Mouse (Mus musculus): ENCODE results near the gene Nop9. TPM values are rescaled to one million over a fixed set of nuclear protein-coding genes. Genes with fewer than 3 reads are reported as not detected.

Gene Nop9
- polyA plus RNA-seq (2014; fragmentation: Nextera tagmentation; extraction: Ambion mirVana) = 21.3 and 25.2 TPM in 2 replicates

- H3K4me3 ChIP-seq (ENCODE audit: control insufficient read depth in 1 of 2, insufficient read depth in 1 of 2, low read depth in 1 of 2, low read length in 2 of 2) = peak within 1 kb of the TSS; percentile 79 to 93
- peak; percentile 86 for ATAC-seq (ENCODE audit: insufficient number of reproducible peaks, insufficient read depth, low FRiP score, low read depth)
- H3K27me3 ChIP-seq (ENCODE audit: control insufficient read depth, insufficient read depth, low read length) = no peaks in the 10 kb centered on the region
- H3K27ac ChIP-seq (replicated peaks in 1 of 2; ENCODE audit: control insufficient read depth in 1 of 2, insufficient read depth in 1 of 2, low read depth in 2 of 2, low read length in 2 of 2) = peak within 1 kb of the TSS; percentile 3 to 58; a peak in 2 of 4 replicates
- H3K4me1 ChIP-seq (ENCODE audit: control insufficient read depth in 2 of 2, insufficient read depth in 2 of 2, low read length in 2 of 2) = peaks cover 8 to 22% of the 10 kb centered on the region in 2 experiments; a peak in 3 of 4 replicates
- H3K4me2 ChIP-seq (ENCODE audit: low read length) = peak within 1 kb of the TSS; percentile 98
- peak within 1 kb of the TSS; percentile 91 for H3K9ac ChIP-seq (ENCODE audit: low read length)
- WGBS = 1% methylated on average over 47 of the region's 48 CpGs
- peaks cover 53% of the 10 kb centered on the region for H3K36me3 ChIP-seq (ENCODE audit: control insufficient read depth, insufficient read depth, low read length)
- H3K9me3 ChIP-seq (ENCODE audit: control insufficient read depth, low read length) = no peaks in the 10 kb centered on the region
These were observed at the start of gene Nop9, which contains the start of gene Dhrs1 for GRCm38 (mm10) chr14:55745180-55745860. TSS of gene Nop9 (plus strand) at chr14:55745693. TSS of gene Dhrs1 (minus strand) at chr14:55745690.

DNA sequence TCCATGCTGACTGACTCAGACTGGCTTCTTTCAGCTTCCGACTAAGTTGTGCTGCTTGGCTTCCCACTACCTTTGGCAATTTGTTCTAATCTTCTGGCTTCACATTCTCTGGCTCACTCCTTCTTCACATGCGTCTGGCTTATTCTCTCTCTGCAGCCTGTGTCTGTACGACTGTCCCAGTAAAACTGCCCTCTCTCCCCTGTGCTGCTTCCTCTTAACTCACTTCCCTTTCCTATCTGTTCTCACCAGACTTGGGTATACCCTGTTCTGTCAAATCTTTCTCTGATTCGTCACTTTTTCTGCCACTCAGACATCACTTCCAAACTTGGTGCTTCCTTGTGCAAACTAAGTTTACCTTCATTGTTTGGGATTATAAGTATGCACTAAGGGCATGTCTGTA lies 48.3 kb upstream of the Nop9 start:
- WGBS = 76% methylated on average over 4 of the region's 4 CpGs
- H3K9ac ChIP-seq (ENCODE audit: low read length) = no peak overlapping the region
- H3K27ac ChIP-seq (replicated peaks in 1 of 2; ENCODE audit: control insufficient read depth in 1 of 2, insufficient read depth in 1 of 2, low read depth in 2 of 2, low read length in 2 of 2) = no peak overlapping the region
- no peaks in the 10 kb centered on the region for H3K27me3 ChIP-seq (ENCODE audit: control insufficient read depth, insufficient read depth, low read length)
- no peak overlapping the region for H3K4me3 ChIP-seq (ENCODE audit: control insufficient read depth in 1 of 2, insufficient read depth in 1 of 2, low read depth in 1 of 2, low read length in 2 of 2)
- no peaks in the 10 kb centered on the region for H3K9me3 ChIP-seq (ENCODE audit: control insufficient read depth, low read length)
- no peak for ATAC-seq (ENCODE audit: insufficient number of reproducible peaks, insufficient read depth, low FRiP score, low read depth)
- H3K4me1 ChIP-seq (ENCODE audit: control insufficient read depth in 2 of 2, insufficient read depth in 2 of 2, low read length in 2 of 2) = no peaks in the 10 kb centered on the region
- H3K4me2 ChIP-seq (ENCODE audit: low read length) = no peak overlapping the region
- no peaks in the 10 kb centered on the region for H3K36me3 ChIP-seq (ENCODE audit: control insufficient read depth, insufficient read depth, low read length)

- Histone ChIP-seq H3K4me2 (ENCODE audit: low read length) (no peak overlapping the region), H3K9me3 (ENCODE audit: control insufficient read depth, low read length) (no peaks in the 10 kb centered on the region), H3K36me3 (ENCODE audit: control insufficient read depth, insufficient read depth, low read length) (no peaks in the 10 kb centered on the region), H3K4me3 (ENCODE audit: control insufficient read depth in 1 of 2, insufficient read depth in 1 of 2, low read depth in 1 of 2, low read length in 2 of 2) (no peak overlapping the region), H3K27ac (replicated peaks in 1 of 2; ENCODE audit: control insufficient read depth in 1 of 2, insufficient read depth in 1 of 2, low read depth in 2 of 2, low read length in 2 of 2) (no peak overlapping the region), H3K4me1 (ENCODE audit: control insufficient read depth in 2 of 2, insufficient read depth in 2 of 2, low read length in 2 of 2) (no peaks in the 10 kb centered on the region; a peak in 1 of 4 replicates), H3K27me3 (ENCODE audit: control insufficient read depth, insufficient read depth, low read length) (no peaks in the 10 kb centered on the region), H3K9ac (ENCODE audit: low read length) (no peak overlapping the region)
- WGBS = 68% methylated on average over 9 of the region's 9 CpGs
- ATAC-seq (ENCODE audit: insufficient number of reproducible peaks, insufficient read depth, low FRiP score, low read depth) = no peak
These were observed 44.4 kb upstream of the Nop9 start for GRCm38 (mm10) chr14:55701131-55701530.

GRCm38 (mm10) chr14:55702761-55703160 lies 42.7 kb upstream of the Nop9 start:
- Histone ChIP-seq H3K9me3 (ENCODE audit: control insufficient read depth, low read length) (no peaks in the 10 kb centered on the region), H3K27me3 (ENCODE audit: control insufficient read depth, insufficient read depth, low read length) (no peaks in the 10 kb centered on the region), H3K9ac (ENCODE audit: low read length) (no peak overlapping the region), H3K27ac (replicated peaks in 1 of 2; ENCODE audit: control insufficient read depth in 1 of 2, insufficient read depth in 1 of 2, low read depth in 2 of 2, low read length in 2 of 2) (no peak overlapping the region), H3K4me3 (ENCODE audit: control insufficient read depth in 1 of 2, insufficient read depth in 1 of 2, low read depth in 1 of 2, low read length in 2 of 2) (no peak overlapping the region), H3K36me3 (ENCODE audit: control insufficient read depth, insufficient read depth, low read length) (no peaks in the 10 kb centered on the region), H3K4me2 (ENCODE audit: low read length) (no peak overlapping the region), H3K4me1 (ENCODE audit: control insufficient read depth in 2 of 2, insufficient read depth in 2 of 2, low read length in 2 of 2) (no peaks in the 10 kb centered on the region; a peak in 1 of 4 replicates)
- ATAC-seq (ENCODE audit: insufficient number of reproducible peaks, insufficient read depth, low FRiP score, low read depth) = no peak
- whole genome bisulfite sequencing = 56% methylated on average over 6 of the region's 6 CpGs

DNA sequence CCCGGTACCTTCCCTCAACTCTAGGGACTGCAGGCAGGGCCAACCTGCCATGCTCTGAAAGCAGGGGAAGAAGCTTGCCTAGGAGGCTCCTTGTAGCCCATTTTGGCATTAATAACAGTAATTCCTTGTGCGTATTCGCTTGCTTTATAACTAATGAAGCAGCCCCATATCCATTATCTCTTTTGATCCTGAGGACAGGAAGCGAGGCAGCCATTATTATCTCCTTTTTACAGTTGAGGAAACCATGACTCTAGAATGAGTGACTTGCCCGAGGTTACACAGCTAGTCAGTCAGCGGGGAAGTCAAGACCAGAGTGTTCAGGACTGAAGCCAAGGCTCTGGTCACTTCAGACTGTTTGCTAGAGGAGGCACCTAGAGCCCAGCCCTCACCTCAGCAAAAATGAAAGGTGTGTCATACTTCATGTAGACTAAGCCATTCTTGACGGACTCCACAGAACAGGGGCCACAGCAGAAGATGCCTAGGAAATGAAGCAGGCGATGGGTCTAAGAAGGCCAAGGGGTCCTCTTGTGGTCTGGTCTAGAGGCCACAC lies 39.4 kb upstream of the Nop9 start:
- WGBS = 76% methylated on average over 8 of the region's 8 CpGs

GRCm38 (mm10) chr14:55707397-55707796 lies 38.1 kb upstream of the Nop9 start:
- Histone ChIP-seq H3K9ac (ENCODE audit: low read length) (no peak overlapping the region), H3K27me3 (ENCODE audit: control insufficient read depth, insufficient read depth, low read length) (peaks cover 11% of the 10 kb centered on the region; the same call in 1 of the 2 replicates), H3K9me3 (ENCODE audit: control insufficient read depth, low read length) (no peaks in the 10 kb centered on the region), H3K36me3 (ENCODE audit: control insufficient read depth, insufficient read depth, low read length) (no peaks in the 10 kb centered on the region), H3K4me2 (ENCODE audit: low read length) (no peak overlapping the region), H3K4me1 (ENCODE audit: control insufficient read depth in 2 of 2, insufficient read depth in 2 of 2, low read length in 2 of 2) (no peaks in the 10 kb centered on the region; a peak in 1 of 4 replicates), H3K27ac (replicated peaks in 1 of 2; ENCODE audit: control insufficient read depth in 1 of 2, insufficient read depth in 1 of 2, low read depth in 2 of 2, low read length in 2 of 2) (no peak overlapping the region), H3K4me3 (ENCODE audit: control insufficient read depth in 1 of 2, insufficient read depth in 1 of 2, low read depth in 1 of 2, low read length in 2 of 2) (no peak overlapping the region)
- ATAC-seq (ENCODE audit: insufficient number of reproducible peaks, insufficient read depth, low FRiP score, low read depth) = no peak
- WGBS = 55% methylated on average over 5 of the region's 5 CpGs

More for the DNA sequence above, 39.4 kb upstream of the Nop9 start:
- Histone ChIP-seq H3K4me3 (ENCODE audit: control insufficient read depth in 1 of 2, insufficient read depth in 1 of 2, low read depth in 1 of 2, low read length in 2 of 2) (no peak overlapping the region), H3K27ac (replicated peaks in 1 of 2; ENCODE audit: control insufficient read depth in 1 of 2, insufficient read depth in 1 of 2, low read depth in 2 of 2, low read length in 2 of 2) (no peak overlapping the region), H3K36me3 (ENCODE audit: control insufficient read depth, insufficient read depth, low read length) (no peaks in the 10 kb centered on the region), H3K4me2 (ENCODE audit: low read length) (no peak overlapping the region), H3K4me1 (ENCODE audit: control insufficient read depth in 2 of 2, insufficient read depth in 2 of 2, low read length in 2 of 2) (no peaks in the 10 kb centered on the region; a peak in 1 of 4 replicates), H3K9ac (ENCODE audit: low read length) (no peak overlapping the region), H3K27me3 (ENCODE audit: control insufficient read depth, insufficient read depth, low read length) (no peaks in the 10 kb centered on the region), H3K9me3 (ENCODE audit: control insufficient read depth, low read length) (no peaks in the 10 kb centered on the region)
- no peak for ATAC-seq (ENCODE audit: insufficient number of reproducible peaks, insufficient read depth, low FRiP score, low read depth)

GRCm38 (mm10) chr14:55709509-55709908 lies 36.0 kb upstream of the Nop9 start:
- ATAC-seq (ENCODE audit: insufficient number of reproducible peaks, insufficient read depth, low FRiP score, low read depth) = no peak
- peaks cover 23% of the 10 kb centered on the region; the same call in 1 of the 2 replicates for H3K27me3 ChIP-seq (ENCODE audit: control insufficient read depth, insufficient read depth, low read length)
- peaks cover 5 to 11% of the 10 kb centered on the region in 2 experiments; a peak in 2 of 4 replicates for H3K4me1 ChIP-seq (ENCODE audit: control insufficient read depth in 2 of 2, insufficient read depth in 2 of 2, low read length in 2 of 2)
- H3K9me3 ChIP-seq (ENCODE audit: control insufficient read depth, low read length) = no peaks in the 10 kb centered on the region
- WGBS = 77% methylated on average over 4 of the region's 4 CpGs
- H3K4me2 ChIP-seq (ENCODE audit: low read length) = no peak overlapping the region
- H3K4me3 ChIP-seq (ENCODE audit: control insufficient read depth in 1 of 2, insufficient read depth in 1 of 2, low read depth in 1 of 2, low read length in 2 of 2) = no peak overlapping the region
- no peak overlapping the region for H3K9ac ChIP-seq (ENCODE audit: low read length)
- H3K36me3 ChIP-seq (ENCODE audit: control insufficient read depth, insufficient read depth, low read length) = no peaks in the 10 kb centered on the region
- no peak overlapping the region for H3K27ac ChIP-seq (replicated peaks in 1 of 2; ENCODE audit: control insufficient read depth in 1 of 2, insufficient read depth in 1 of 2, low read depth in 2 of 2, low read length in 2 of 2)

All from heart, embryonic 14.5 days (tissue).